Mouse (Mus musculus) midbrain, embryonic 16.5 days (tissue): ENCODE data around the gene Slc16a11. TPM values are rescaled to one million over a fixed set of nuclear protein-coding genes. Genes with fewer than 3 reads are reported as not detected.
"Not testable (repeated sequence)": the region's sequence is repeated elsewhere in the genome, so short reads cannot be mapped to it uniquely, and the experiment has no call there.

Experiments
- ATAC-seq: fragments of 200-750 bp; cut with Nextera tagmentation; 2 replicates; pipeline ENCODE4 v1.8.0; 2017; ENCODE audit warnings: moderate TSS enrichment
- H3K27ac ChIP-seq: fragments of 300-500 bp; sonication (generic); 2 replicates; pipeline ENCODE4 v1.5.1; 2014; ENCODE audit warnings: mild to moderate bottlenecking, low read length, mixed read lengths
- H3K27me3 ChIP-seq: fragments of 300-500 bp; sonication (generic); 2 replicates; pipeline ENCODE4 v1.6.1; 2014; ENCODE audit warnings: low read depth, low read length, mixed read lengths; ENCODE audit not compliant: control insufficient read depth, insufficient read depth
- H3K36me3 ChIP-seq: fragments of 300-500 bp; sonication (generic); 2 replicates; pipeline ENCODE4 v1.6.1; 2014; ENCODE audit warnings: mild to moderate bottlenecking, low read length, moderate library complexity, mixed read lengths; ENCODE audit not compliant: control insufficient read depth, insufficient read depth
- H3K4me1 ChIP-seq: fragments of 300-500 bp; sonication (generic); 2 replicates; pipeline ENCODE4 v1.6.1; 2014; ENCODE audit warnings: mild to moderate bottlenecking, low read length, mixed read lengths; ENCODE audit not compliant: control insufficient read depth, insufficient read depth
- H3K4me2 ChIP-seq: fragments of 300-500 bp; sonication (generic); 2 replicates; pipeline ENCODE4 v1.6.1; 2014; ENCODE audit warnings: mild to moderate bottlenecking, low read length, mixed read lengths
- H3K4me3 ChIP-seq: fragments of 300-500 bp; sonication (generic); 2 replicates; pipeline ENCODE4 v1.5.1; 2014; ENCODE audit warnings: low read depth, mild to moderate bottlenecking, low read length, moderate library complexity, mixed read lengths
- H3K9ac ChIP-seq: fragments of 300-500 bp; sonication (generic); 2 replicates; pipeline ENCODE4 v1.6.1; 2014; ENCODE audit warnings: low read depth, low read length, mixed read lengths
- H3K9me3 ChIP-seq: fragments of 300-500 bp; sonication (generic); replicated peaks from 2 replicates; pipeline ENCODE4 v1.6.1; 2014; ENCODE audit warnings: mild to moderate bottlenecking, low read length, mixed read lengths; ENCODE audit not compliant: control insufficient read depth, poor library complexity, severe bottlenecking
- WGBS: fragments of 180-500 bp; shearing (Covaris S2); extraction: QIAGEN DNeasy Blood & Tissue Kit; methylation state at CpG from one replicate; pipeline ENCODE4 v1.1.7; 2014; 5-methylcytosine and 5-hydroxymethylcytosine counted together
- polyA plus RNA-seq: library from polyadenylated mRNA; unstranded; fragments of >200 nt; fragmentation: Nextera tagmentation; extraction: Ambion mirVana; gene quantifications from 2 replicates; pipeline ENCODE4 v1.2.1, GENCODE M21; 2015

The Slc16a11 gene
- 6.9 and 7.8 TPM in 2 replicates for polyA plus RNA-seq

DNA sequence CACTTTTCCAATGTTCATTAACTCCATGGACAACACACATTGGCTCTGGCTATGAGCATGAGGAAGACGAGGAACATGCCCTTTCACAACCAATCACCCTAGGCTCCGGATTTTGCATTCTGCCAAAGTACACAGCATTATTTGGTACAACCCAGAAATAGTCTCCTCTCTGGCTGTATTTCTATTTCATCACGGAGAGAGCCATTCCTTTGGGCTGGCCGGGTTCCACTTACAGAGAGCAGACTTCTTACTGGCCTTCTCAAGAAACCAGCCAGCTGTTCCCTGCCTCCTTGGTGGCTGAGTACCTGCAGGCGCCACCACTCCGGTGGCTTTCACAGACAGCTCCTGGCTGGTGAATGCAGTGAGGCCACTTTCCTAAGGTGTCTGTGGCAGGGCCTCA, at the start of gene Slc16a11:
Slc16a11 (plus strand) TSS at position 330 of the 400 bp plus-strand sequence.
- WGBS, result 62% methylated on average over 6 of the region's 6 CpGs
- H3K4me3 ChIP-seq, result peak within 1 kb of the TSS; percentile 40
- H3K27me3 ChIP-seq, result peaks cover 32% of the 10 kb centered on the region
- ATAC-seq, result no peak
- 0 out of 2 replicates have a peak, but pooled peaks cover 2% of the 10 kb centered on the region for H3K36me3 ChIP-seq
- H3K4me1 ChIP-seq, result peaks cover 18% of the 10 kb centered on the region
- H3K4me2 ChIP-seq, result peak within 1 kb of the TSS; percentile 89
- no peaks in the 10 kb centered on the region for H3K9me3 ChIP-seq
- no peak within 1 kb of the TSS for H3K27ac ChIP-seq
- H3K9ac ChIP-seq, result 0 out of 2 replicates have a peak within 1 kb of the TSS, but pooled peaks have one; percentile 67

DNA sequence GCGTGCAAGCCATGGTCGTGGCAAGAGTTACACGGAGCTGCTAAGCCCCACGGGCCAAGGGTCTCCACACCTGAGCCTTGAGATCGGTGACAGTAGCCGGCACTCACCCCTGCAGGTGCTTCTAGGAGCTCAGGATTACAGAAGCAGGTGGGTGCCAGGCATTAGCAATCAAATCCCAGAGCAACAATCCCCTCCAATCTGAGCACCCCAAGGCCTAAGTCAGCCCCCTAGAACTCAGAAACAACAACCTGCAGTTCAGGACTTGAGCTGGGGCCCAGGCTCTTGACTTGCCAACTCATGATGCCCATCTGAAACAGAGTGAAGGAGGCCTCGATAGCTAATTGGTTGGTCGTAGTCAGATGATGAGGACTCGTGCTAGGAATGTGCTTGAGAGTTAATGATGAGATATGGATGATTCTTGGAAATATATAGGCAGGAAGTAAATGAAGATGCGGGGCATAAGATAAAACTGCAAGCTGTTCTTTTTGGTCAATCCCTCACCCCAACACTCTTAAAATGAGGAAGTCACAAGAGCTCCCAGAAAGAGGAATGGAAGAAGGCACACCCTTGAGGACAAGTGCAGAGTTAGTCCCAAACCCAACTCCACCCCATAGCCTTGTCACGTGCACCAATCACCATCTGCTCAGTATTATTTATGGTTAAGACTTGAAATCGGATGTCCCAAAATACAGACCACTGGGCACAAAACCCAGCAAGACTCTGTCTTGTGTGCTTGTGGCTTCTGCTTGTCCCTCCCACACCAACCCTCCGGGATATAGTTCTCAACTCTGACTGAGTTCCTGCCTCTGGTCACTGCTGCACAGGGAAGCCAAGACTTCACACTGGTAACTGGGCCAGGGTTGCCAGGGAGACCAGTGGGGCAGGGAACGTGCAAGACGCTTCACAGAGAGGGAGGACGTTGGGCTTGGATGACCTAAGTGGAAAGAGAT, 46.3 kb upstream of the Slc16a11 start:
- H3K9me3 ChIP-seq, result no peaks in the 10 kb centered on the region
- H3K27me3 ChIP-seq, result no peaks in the 10 kb centered on the region
- H3K36me3 ChIP-seq, result no peaks in the 10 kb centered on the region
- no peak for ATAC-seq
- H3K9ac ChIP-seq, result no peak overlapping the region
- H3K4me1 ChIP-seq, result no peaks in the 10 kb centered on the region
- no peak overlapping the region for H3K4me3 ChIP-seq
- WGBS, result 70% methylated on average over 16 of the region's 16 CpGs
- no peak overlapping the region for H3K27ac ChIP-seq
- H3K4me2 ChIP-seq, result no peak overlapping the region

DNA sequence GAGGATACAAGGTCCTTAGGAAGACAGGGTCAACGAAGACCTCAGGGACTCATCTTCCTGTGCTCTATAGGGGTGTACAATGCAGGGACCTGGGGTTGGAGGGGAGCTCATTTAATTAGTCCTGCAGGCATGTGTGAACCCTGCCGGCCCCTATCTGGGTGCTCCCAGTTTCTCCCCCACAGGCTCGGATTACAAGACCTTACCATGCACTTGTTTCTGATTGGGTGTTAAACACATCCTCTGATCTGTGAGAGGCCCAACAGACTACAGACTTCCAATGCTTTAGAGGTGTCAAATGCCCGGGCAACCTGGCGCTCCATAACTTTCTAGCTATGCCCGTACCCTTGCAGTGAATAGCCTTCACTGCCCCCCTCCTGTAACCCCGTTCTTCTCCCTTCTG, 44.4 kb upstream of the Slc16a11 start:
- 65% methylated on average over 7 of the region's 7 CpGs for WGBS
- no peak for ATAC-seq
- no peaks in the 10 kb centered on the region for H3K27me3 ChIP-seq

DNA sequence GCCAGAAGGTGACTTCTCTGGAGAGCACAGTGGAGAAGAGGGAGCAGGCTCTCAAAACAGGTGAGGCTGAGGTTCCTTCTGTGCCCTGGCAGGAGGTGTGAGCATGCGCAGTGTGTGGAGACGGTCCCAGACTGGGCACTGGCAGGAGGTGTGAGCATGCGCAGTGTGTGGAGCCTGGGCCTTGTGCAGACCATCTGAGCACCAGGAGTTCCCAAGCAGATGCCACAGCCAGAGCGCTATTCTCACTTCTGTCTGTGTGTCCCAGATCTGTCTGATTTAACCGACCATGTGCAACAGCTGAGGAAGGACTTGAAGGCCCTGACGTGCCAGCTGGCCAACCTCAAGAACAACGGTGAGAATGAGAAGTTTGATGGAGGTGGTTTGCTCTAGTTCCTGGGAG, 43.1 kb upstream of the Slc16a11 start:
- H3K4me3 ChIP-seq, H3K36me3 ChIP-seq, ATAC-seq, H3K27me3 ChIP-seq, H3K9me3 ChIP-seq, H3K9ac ChIP-seq, H3K4me1 ChIP-seq, H3K4me2 ChIP-seq, H3K27ac ChIP-seq: not testable (repeated sequence)
- 92% methylated on average over 7 of the region's 7 CpGs for WGBS

More for the DNA sequence above, 44.4 kb upstream of the Slc16a11 start:
- Histone ChIP-seq H3K4me1 (no peaks in the 10 kb centered on the region), H3K27ac (no peak overlapping the region), H3K36me3 (no peaks in the 10 kb centered on the region), H3K9ac (no peak overlapping the region), H3K9me3 (no peaks in the 10 kb centered on the region), H3K4me2 (no peak overlapping the region), H3K4me3 (no peak overlapping the region)

DNA sequence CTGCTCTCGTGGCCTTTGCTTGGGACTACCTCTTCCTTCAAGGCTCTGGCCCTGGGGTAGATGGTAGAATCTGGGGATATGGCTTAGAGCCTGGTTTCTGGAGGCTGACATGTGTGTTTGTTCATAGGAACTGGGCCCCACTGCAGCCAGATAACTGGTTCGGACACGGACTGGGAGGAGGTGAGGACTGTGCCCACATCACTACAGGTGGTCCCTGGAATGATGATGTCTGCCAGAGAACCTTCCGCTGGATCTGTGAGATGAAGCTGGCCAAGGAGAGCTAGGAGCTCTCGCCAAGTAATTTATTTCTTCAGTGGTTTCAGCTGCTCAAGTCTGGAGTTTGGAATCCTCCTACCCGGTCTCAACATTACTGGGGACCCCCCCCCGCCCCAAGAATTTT, 42.3 kb upstream of the Slc16a11 start:
- no peak for ATAC-seq
- Histone ChIP-seq H3K36me3 (no peaks in the 10 kb centered on the region), H3K9ac (no peak overlapping the region), H3K4me3 (no peak overlapping the region), H3K4me2 (no peak overlapping the region), H3K27me3 (no peaks in the 10 kb centered on the region), H3K9me3 (no peaks in the 10 kb centered on the region), H3K27ac (no peak overlapping the region), H3K4me1 (no peaks in the 10 kb centered on the region)
- 80% methylated on average over 7 of the region's 7 CpGs for WGBS

DNA sequence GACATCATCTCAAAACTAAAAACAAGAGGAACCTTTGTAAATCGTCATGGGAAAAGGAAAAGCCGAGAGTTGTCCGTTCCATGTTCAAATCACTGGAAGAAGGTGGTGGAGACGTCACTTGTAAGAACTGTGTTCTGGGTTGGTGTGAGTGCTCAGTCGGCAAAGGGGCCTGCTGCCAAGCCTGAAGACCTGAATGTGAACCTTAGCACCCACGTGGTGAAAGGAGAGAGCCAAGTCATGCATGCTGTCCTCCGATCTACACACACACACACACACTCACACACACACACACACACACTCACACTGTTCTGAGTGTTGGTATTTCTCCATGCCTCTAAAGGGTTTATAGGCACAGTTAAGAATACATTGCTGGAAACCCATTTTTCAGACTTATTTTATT, 41.4 kb upstream of the Slc16a11 start:
- WGBS, result 82% methylated on average over 7 of the region's 7 CpGs
- H3K4me2 ChIP-seq, result no peak overlapping the region
- H3K4me1 ChIP-seq, result no peaks in the 10 kb centered on the region
- no peak overlapping the region for H3K9ac ChIP-seq
- no peak overlapping the region for H3K4me3 ChIP-seq
- no peaks in the 10 kb centered on the region for H3K27me3 ChIP-seq
- no peak for ATAC-seq
- H3K9me3 ChIP-seq, result no peaks in the 10 kb centered on the region
- no peaks in the 10 kb centered on the region for H3K36me3 ChIP-seq
- H3K27ac ChIP-seq, result no peak overlapping the region

- ATAC-seq, result no peak
- H3K9me3 ChIP-seq, result no peaks in the 10 kb centered on the region
- H3K27me3 ChIP-seq, result no peaks in the 10 kb centered on the region
- no peak overlapping the region for H3K27ac ChIP-seq
- no peak overlapping the region for H3K4me2 ChIP-seq
- H3K4me1 ChIP-seq, result no peaks in the 10 kb centered on the region
- 53% methylated on average over 3 of the region's 3 CpGs for WGBS
- no peak overlapping the region for H3K9ac ChIP-seq
- H3K36me3 ChIP-seq, result no peaks in the 10 kb centered on the region
- no peak overlapping the region for H3K4me3 ChIP-seq
Observed at GRCm38 (mm10) chr11:70171847-70172246, 40.7 kb upstream of the Slc16a11 start.

DNA sequence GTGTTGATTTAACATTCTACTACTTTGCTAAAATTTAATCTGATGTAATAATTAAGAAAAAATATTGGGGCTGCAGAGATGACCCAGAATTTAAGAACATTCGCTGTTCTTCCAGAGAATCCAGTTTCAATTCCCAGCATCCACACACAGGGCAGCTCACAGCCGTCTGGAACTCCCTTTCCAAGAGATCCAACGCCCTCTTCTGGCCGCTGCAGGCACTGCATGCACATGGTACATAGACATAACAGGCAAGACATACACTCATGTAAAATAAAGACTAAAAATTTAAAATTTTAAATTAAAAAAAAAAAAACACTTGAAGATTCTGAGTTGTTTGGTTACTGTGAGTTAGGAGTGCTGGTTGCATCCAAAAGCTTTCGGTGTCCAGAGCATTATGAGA, 40.3 kb upstream of the Slc16a11 start:
- Histone ChIP-seq H3K9ac (no peak overlapping the region), H3K27ac (no peak overlapping the region), H3K27me3 (no peaks in the 10 kb centered on the region), H3K4me2 (no peak overlapping the region), H3K4me1 (no peaks in the 10 kb centered on the region), H3K36me3 (no peaks in the 10 kb centered on the region), H3K4me3 (no peak overlapping the region), H3K9me3 (no peaks in the 10 kb centered on the region)
- 56% methylated on average over 5 of the region's 5 CpGs for WGBS
- ATAC-seq, result no peak

DNA sequence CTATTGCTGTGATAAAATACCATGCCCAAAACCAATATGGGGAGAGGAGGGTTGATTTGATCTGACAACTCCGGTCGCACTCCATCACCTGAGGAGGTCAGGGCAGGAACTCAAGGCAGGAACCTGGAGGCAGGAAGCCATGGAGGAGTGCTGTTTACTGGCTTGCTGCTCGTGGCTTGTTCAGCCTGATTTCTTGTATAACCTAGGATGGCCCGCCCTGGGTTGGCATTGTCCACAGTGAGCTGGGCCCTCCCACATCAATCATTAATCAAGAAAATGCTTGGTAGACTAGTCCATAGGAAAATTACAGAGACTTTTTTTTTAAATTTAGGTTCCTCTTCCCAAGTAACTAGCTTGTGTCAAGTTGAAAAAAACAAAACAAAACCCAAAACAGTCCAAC, 38.1 kb upstream of the Slc16a11 start:
- H3K4me2 ChIP-seq, result no peak overlapping the region
- no peaks in the 10 kb centered on the region for H3K4me1 ChIP-seq
- no peaks in the 10 kb centered on the region for H3K36me3 ChIP-seq
- WGBS, result 86% methylated on average over 4 of the region's 4 CpGs
- no peak overlapping the region for H3K9ac ChIP-seq
- H3K27ac ChIP-seq, result no peak overlapping the region
- H3K4me3 ChIP-seq, result no peak overlapping the region
- ATAC-seq, result no peak
- no peaks in the 10 kb centered on the region for H3K9me3 ChIP-seq
- no peaks in the 10 kb centered on the region for H3K27me3 ChIP-seq
